Mouse (Mus musculus): ENCODE data around the gene Sema3f. TPM values are rescaled to one million over a fixed set of nuclear protein-coding genes. Genes with fewer than 3 reads are reported as not detected.

Sema3f gene
- total RNA-seq, 2 experiments from 2014 or later, result 4.3 to 4.6 TPM

- DNase-seq, result no peak
These were observed 21.3 kb downstream of the Sema3f start for GRCm38 (mm10) chr9:107688939-107689338.

- no peak for DNase-seq
These were observed 21.9 kb downstream of the Sema3f start for GRCm38 (mm10) chr9:107688415-107688814.

- DNase-seq, result peak in 1 of 2 experiments; percentile 38
These were observed 24.9 kb downstream of the Sema3f start for GRCm38 (mm10) chr9:107685231-107685981.

GRCm38 (mm10) chr9:107682405-107682804 lies 27.9 kb downstream of the Sema3f start:
- no peak for DNase-seq

GRCm38 (mm10) chr9:107679501-107679900 lies 30.8 kb downstream of the Sema3f start, which contains the start of gene Gnat1:
Gene Gnat1 (minus strand): TSS chr9:107679712.
- DNase-seq, result no peak

GRCm38 (mm10) chr9:107678861-107679260 lies 31.4 kb downstream of the Sema3f start:
- DNase-seq, result no peak

- peak; percentile 35 to 68 for DNase-seq
These were observed 32.3 kb downstream of the Sema3f start for GRCm38 (mm10) chr9:107677819-107678526.

GRCm38 (mm10) chr9:107677091-107677784 lies 33.0 kb downstream of the Sema3f start:
- no peak for DNase-seq

- no peak for DNase-seq
These were observed 34.0 kb downstream of the Sema3f start for GRCm38 (mm10) chr9:107676302-107676701.

- DNase-seq, result peak; percentile 66 to 67
These were observed 34.5 kb downstream of the Sema3f start for GRCm38 (mm10) chr9:107675671-107676301.

- no peak for DNase-seq
These were observed 35.5 kb downstream of the Sema3f start for GRCm38 (mm10) chr9:107674609-107675429.

- no peak for DNase-seq
These were observed 40.0 kb downstream of the Sema3f start for GRCm38 (mm10) chr9:107670259-107670658.

GRCm38 (mm10) chr9:107669480-107669945 lies 40.8 kb downstream of the Sema3f start, which contains the start of gene Slc38a3:
Gene Slc38a3 (minus strand): TSS chr9:107669530.
- DNase-seq, result no peak

GRCm38 (mm10) chr9:107668916-107669315 lies 41.4 kb downstream of the Sema3f start:
- DNase-seq, result no peak

- no peak for DNase-seq
These were observed 42.3 kb downstream of the Sema3f start for GRCm38 (mm10) chr9:107668011-107668410.

GRCm38 (mm10) chr9:107667219-107667618 lies 43.1 kb downstream of the Sema3f start:
- peak; percentile 32 to 40 for DNase-seq

GRCm38 (mm10) chr9:107666751-107667205 lies 43.5 kb downstream of the Sema3f start:
- no peak for DNase-seq

GRCm38 (mm10) chr9:107665308-107665707 lies 45.0 kb downstream of the Sema3f start:
- DNase-seq, result no peak

- DNase-seq, result no peak
These were observed 46.8 kb downstream of the Sema3f start for GRCm38 (mm10) chr9:107663525-107663924.

- DNase-seq, result no peak
These were observed 47.9 kb downstream of the Sema3f start for GRCm38 (mm10) chr9:107662342-107662741.

GRCm38 (mm10) chr9:107660777-107661176 lies 49.5 kb downstream of the Sema3f start:
- DNase-seq, result no peak
